Mouse (Mus musculus) heart, adult 2 months (tissue): ENCODE data around the gene Klk1b9. TPM values are rescaled to one million over a fixed set of nuclear protein-coding genes. Genes with fewer than 3 reads are reported as not detected.
"Not testable (repeated sequence)": the region's sequence is repeated elsewhere in the genome, so short reads cannot be mapped to it uniquely, and the experiment has no call there.

Experiments
- DNase-seq, 2 experiments: peaks; one replicate each; pipeline ENCODE4 v3.0.0; 2021
- H3K27ac ChIP-seq: fragments of 200-600 bp; 2 replicates; pipeline ENCODE4 v1.8.1; 2022
- H3K27me3 ChIP-seq: fragments of 200-500 bp; 2 replicates; pipeline ENCODE4 v1.6.1; 2012; ENCODE audit warnings: mild to moderate bottlenecking, low read length, inconsistent platforms, mixed read lengths; ENCODE audit not compliant: control insufficient read depth, insufficient read depth
- H3K36me3 ChIP-seq: fragments of 200-500 bp; 2 replicates; pipeline ENCODE4 v1.6.1; 2012; ENCODE audit warnings: low read length, inconsistent platforms; ENCODE audit not compliant: control insufficient read depth, insufficient read depth
- H3K4me1 ChIP-seq: fragments of 200-500 bp; 2 replicates; pipeline ENCODE4 v1.6.1; 2011; ENCODE audit warnings: low read length; ENCODE audit not compliant: control insufficient read depth, insufficient read depth
- H3K4me3 ChIP-seq: fragments of 200-600 bp; 2 replicates; pipeline ENCODE4 v1.8.1; 2022
- H3K79me2 ChIP-seq: fragments of 200-500 bp; replicated peaks from 2 replicates; pipeline ENCODE4 v1.6.1; 2012; ENCODE audit warnings: mild to moderate bottlenecking, inconsistent platforms, low read length, moderate library complexity, mixed read lengths; ENCODE audit not compliant: control insufficient read depth, insufficient read depth
- H3K9ac ChIP-seq: fragments of 200-500 bp; 2 replicates; pipeline ENCODE4 v1.6.1; 2012; ENCODE audit warnings: low read depth, mild to moderate bottlenecking, control low read depth, inconsistent platforms, low read length, mixed read lengths
- CTCF ChIP-seq: fragments of 200-600 bp; IDR thresholded peaks from 2 replicates; pipeline ENCODE4 v1.8.1; 2022; ENCODE audit warnings: antibody characterized with exemption, mild to moderate bottlenecking, moderate library complexity
- EP300 ChIP-seq: fragments of 200-500 bp; IDR thresholded peaks from 2 replicates; pipeline ENCODE4 v1.6.1; 2011; ENCODE audit warnings: low read depth, low read length, control low read depth; ENCODE audit not compliant: insufficient read depth
- POLR2A ChIP-seq: fragments of 200-500 bp; IDR thresholded peaks from 2 replicates; pipeline ENCODE4 v1.6.1; 2011; ENCODE audit warnings: mild to moderate bottlenecking, low read depth, low read length, control low read depth; ENCODE audit not compliant: insufficient read depth
- WGBS: fragments of 180-500 bp; shearing (Covaris S2); methylation state at CpG from one replicate; pipeline ENCODE4 v1.1.7; 2018; 5-methylcytosine and 5-hydroxymethylcytosine counted together
- intact Hi-C: fragments of 180-260 bp; cut with DNase I; formaldehyde crosslinking; loops from one replicate; pipeline ENCODE4 v1.15.1; 2025
- polyA plus RNA-seq: library from polyadenylated mRNA; depleted of rRNA; stranded (reverse); fragments of >200 nt; gene quantifications from 2 replicates; pipeline ENCODE4 v1.2.3, GENCODE M21; 2012; rRNA removed
- total RNA-seq, 2 experiments: library from RNA; stranded (reverse); gene quantifications; 2 replicates each; pipeline ENCODE4 v1.2.3; 2021

The Klk1b9 gene
- total and polyA plus RNA-seq, 3 experiments = not detected

DNA sequence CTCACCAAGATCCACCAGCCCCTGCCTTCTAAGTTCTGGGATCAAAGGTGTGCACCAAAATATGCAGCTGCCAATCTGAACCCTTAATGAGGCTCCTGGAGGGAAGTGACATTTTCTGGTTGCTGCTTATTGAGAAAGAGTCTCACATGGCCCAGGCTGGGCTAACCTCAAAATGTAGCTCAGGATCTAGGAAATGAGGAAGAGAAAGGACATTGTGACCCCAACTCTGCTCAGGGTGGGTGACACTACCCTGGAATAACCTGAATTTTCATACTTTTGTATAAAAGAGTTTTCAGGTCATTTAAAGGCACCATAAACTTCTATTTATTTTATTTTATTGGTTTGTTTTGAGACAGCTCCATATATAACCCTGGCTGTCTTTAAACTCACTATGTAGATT lies 9.8 kb downstream of the Klk1b9 start:
- no peak overlapping the region for H3K27ac ChIP-seq
- H3K79me2 ChIP-seq = no peaks in the 10 kb centered on the region
- no peaks in the 10 kb centered on the region for H3K27me3 ChIP-seq
- H3K9ac ChIP-seq = no peak overlapping the region
- H3K4me3 ChIP-seq = no peak overlapping the region
- H3K36me3 ChIP-seq = no peaks in the 10 kb centered on the region
- TF ChIP-seq EP300 = no peak
- TF ChIP-seq POLR2A = no peak
- no peak for TF ChIP-seq CTCF
- DNase-seq = no peak
- intact Hi-C loops = no loop called here
- H3K4me1 ChIP-seq = no peaks in the 10 kb centered on the region

DNA sequence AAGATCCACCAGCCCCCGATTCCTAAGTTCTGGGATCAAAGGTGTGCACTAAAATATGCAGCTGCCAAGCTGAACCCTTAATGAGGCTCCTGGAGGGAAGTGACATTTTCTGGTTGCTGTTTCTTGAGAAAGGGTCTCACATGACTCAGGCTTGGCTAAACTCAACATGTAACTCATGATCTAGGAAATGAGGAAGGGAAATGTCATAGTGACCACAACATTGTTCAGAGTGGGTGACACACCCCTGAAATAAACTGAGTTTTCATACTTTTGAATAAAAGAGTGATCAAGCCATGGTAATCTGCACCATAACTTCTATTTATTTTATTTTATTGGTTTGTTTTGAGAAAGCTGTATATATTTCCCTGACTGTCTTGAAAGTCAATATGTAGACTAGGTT lies 19.0 kb downstream of the Klk1b9 start:
- intact Hi-C loops, H3K36me3 ChIP-seq: not testable (repeated sequence)
- 63% methylated on average over 1 of the region's 1 CpGs for WGBS

DNA sequence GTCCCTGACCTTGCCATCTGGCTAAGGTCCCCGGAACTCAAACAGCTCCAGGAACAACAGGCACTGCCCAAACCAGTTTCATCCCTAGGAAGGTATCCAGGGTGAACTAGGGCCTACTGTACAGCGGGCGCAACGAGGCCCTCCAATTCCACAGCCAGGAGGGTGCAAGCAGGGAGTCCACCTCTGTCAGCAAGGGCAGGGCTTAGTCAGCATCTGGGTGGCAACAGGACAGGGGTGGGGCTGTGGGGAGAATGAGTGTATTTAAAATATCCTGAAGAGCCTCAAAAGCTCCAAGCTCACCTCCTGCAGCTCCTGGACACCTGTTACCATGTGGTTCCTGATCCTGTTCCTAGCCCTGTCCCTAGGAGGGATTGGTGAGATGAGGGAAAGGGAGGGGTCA lies 19.7 kb downstream of the Klk1b9 start, which contains the start of gene Klk1b11:
TSS of gene Klk1b11 (plus strand) at position 301 of the 400 bp plus-strand sequence.
- intact Hi-C loops, H3K27ac ChIP-seq: not testable (repeated sequence)
- WGBS = 73% methylated on average over 4 of the region's 4 CpGs

More for the DNA sequence above, 19.0 kb downstream of the Klk1b9 start:
- not testable (repeated sequence) for H3K79me2 ChIP-seq, H3K27me3 ChIP-seq, DNase-seq, H3K27ac ChIP-seq, H3K4me3 ChIP-seq, H3K4me1 ChIP-seq, H3K9ac ChIP-seq

DNA sequence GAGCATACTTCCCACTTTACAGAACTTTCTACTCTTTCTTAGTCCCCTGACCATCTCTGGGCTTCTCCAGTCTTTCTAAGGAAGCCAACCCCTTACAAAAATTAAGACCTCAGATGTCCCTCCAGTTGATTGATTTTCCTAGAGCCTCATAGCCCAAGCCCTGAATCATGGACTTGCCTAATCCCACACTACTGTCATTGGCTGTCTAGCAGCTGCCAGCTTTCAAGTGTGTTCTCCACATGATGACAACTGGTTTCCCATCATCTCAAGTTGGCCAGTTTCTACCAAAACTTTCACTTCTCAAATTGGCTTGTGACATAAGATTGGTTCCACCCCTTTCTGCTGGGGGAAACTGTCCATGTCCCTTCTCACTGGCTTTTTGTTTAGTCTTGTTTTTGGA lies 29.0 kb downstream of the Klk1b9 start:
- Histone ChIP-seq H3K4me3 (no peak overlapping the region), H3K27me3 (no peaks in the 10 kb centered on the region), H3K36me3 (no peaks in the 10 kb centered on the region), H3K9ac (no peak overlapping the region), H3K4me1 (no peaks in the 10 kb centered on the region), H3K79me2 (no peaks in the 10 kb centered on the region), H3K27ac (no peak overlapping the region)
- intact Hi-C loops = no loop called here
- no peak for DNase-seq
- TF ChIP-seq EP300 = no peak

More for the DNA sequence above, 19.7 kb downstream of the Klk1b9 start, which contains the start of gene Klk1b11:
- not testable (repeated sequence) for H3K79me2 ChIP-seq, DNase-seq, H3K27me3 ChIP-seq, H3K4me1 ChIP-seq, H3K36me3 ChIP-seq, H3K9ac ChIP-seq, H3K4me3 ChIP-seq

DNA sequence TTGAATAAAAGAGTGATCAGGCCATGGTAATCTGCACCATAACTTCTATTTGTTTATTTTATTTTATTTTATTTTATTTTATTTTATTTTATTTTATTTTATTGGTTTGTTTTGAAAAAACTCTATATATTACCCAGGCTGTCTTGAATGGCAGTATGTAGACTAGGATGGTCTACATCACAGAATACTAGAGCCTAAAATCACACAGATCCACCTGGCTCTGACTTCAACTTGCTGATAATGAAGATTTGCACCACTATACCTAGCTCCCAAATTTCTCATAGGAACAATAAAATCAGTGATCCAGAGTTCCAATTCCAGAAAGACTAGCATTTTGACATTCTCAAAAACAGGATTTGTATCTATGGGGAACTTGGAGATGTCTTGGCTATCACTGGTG lies 36.0 kb downstream of the Klk1b9 start, which contains the start of gene Klk1b26:
TSS of gene Klk1b26 (plus strand) at position 301 of the 400 bp plus-strand sequence.
- H3K79me2 ChIP-seq, H3K4me3 ChIP-seq, H3K27ac ChIP-seq, H3K9ac ChIP-seq, DNase-seq, intact Hi-C loops, H3K36me3 ChIP-seq, H3K4me1 ChIP-seq, H3K27me3 ChIP-seq: not testable (repeated sequence)

DNA sequence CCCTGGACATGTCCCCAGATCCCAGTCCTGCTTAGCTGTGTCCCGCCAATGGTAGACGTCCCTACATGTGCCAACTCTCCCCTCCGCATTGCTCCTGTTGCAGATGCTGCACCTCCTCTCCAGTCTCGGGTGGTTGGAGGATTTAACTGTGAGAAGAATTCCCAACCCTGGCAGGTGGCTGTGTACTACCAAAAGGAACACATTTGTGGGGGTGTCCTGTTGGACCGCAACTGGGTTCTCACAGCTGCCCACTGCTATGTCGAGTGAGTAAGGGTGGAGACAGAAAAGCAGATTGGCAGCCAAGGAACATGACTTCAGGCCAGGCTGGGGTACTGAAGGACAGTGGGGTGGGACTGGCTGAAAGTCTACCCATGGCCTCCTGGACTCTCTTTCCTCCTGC lies 38.8 kb downstream of the Klk1b9 start:
- H3K27ac ChIP-seq, DNase-seq, H3K4me3 ChIP-seq, H3K27me3 ChIP-seq, intact Hi-C loops, H3K36me3 ChIP-seq, H3K79me2 ChIP-seq, H3K9ac ChIP-seq, H3K4me1 ChIP-seq: not testable (repeated sequence)
- WGBS = 70% methylated on average over 6 of the region's 6 CpGs

DNA sequence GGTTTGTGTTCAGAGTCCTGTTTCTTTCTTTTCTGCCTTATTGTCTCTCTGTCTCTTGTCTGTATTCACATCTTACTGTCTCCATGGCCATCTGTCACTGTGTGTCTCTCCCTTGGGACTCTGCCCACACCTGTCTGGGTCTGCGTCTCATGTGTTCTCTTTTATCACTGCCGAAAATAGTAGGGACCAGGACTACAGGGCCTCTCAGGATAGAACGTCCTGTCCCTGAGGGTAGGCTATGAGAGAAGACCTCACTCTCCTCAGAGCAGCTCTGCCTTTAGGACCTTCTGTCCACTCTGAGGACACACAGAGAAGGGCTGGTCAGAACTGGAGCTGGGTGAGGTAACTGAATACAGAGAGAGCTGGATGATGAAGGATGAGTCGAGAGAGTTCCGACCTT lies 39.2 kb downstream of the Klk1b9 start:
- no peak for TF ChIP-seq EP300
- no peak for TF ChIP-seq POLR2A
- no peak for TF ChIP-seq CTCF
- Histone ChIP-seq H3K36me3 (no peaks in the 10 kb centered on the region), H3K27me3 (no peaks in the 10 kb centered on the region), H3K9ac (no peak overlapping the region), H3K79me2 (no peaks in the 10 kb centered on the region), H3K4me3 (no peak overlapping the region), H3K27ac (no peak overlapping the region), H3K4me1 (no peaks in the 10 kb centered on the region)
- DNase-seq = no peak
- intact Hi-C loops = no loop called here
- WGBS = 70% methylated on average over 5 of the region's 5 CpGs

Other genes with a start within 250 kb of the Klk1b9 start
- not detected for gene Klk12, start 207.2 kb upstream of the Klk1b9 start, total RNA-seq
- gene Klk12, start 207.2 kb upstream of the Klk1b9 start, polyA plus RNA-seq = not detected in 2 replicates
- gene Klk11, start 201.5 kb upstream of the Klk1b9 start, total RNA-seq = under 1 TPM; 0.25 to 0.44 TPM
- 0.20 and 0.78 TPM in 2 replicates for gene Klk11, start 201.5 kb upstream of the Klk1b9 start, polyA plus RNA-seq
- gene Klk10, start 195.0 kb upstream of the Klk1b9 start, total RNA-seq = under 1 TPM; 0.27 to 0.65 TPM
- 0.70 and 1.8 TPM in 2 replicates for gene Klk10, start 195.0 kb upstream of the Klk1b9 start, polyA plus RNA-seq
- gene Klk9, start 184.2 kb upstream of the Klk1b9 start, total RNA-seq = not detected
- gene Klk9, start 184.2 kb upstream of the Klk1b9 start, polyA plus RNA-seq = 0.12 TPM in 2 replicates
- gene Klk8, start 178.5 kb upstream of the Klk1b9 start, total RNA-seq = 10 to 100 TPM; 10.6 TPM
- 8.5 and 9.0 TPM in 2 replicates for gene Klk8, start 178.5 kb upstream of the Klk1b9 start, polyA plus RNA-seq
- gene Klk7, start 164.8 kb upstream of the Klk1b9 start, total RNA-seq = not detected
- gene Klk7, start 164.8 kb upstream of the Klk1b9 start, polyA plus RNA-seq = 0.08 TPM in 1 of 2 replicates, not detected in the other
- not detected for gene Klk6, start 151.6 kb upstream of the Klk1b9 start, total RNA-seq
- not detected in 2 replicates for gene Klk6, start 151.6 kb upstream of the Klk1b9 start, polyA plus RNA-seq
- gene Klk5, start 134.1 kb upstream of the Klk1b9 start, total RNA-seq = not detected
- not detected in 2 replicates for gene Klk5, start 134.1 kb upstream of the Klk1b9 start, polyA plus RNA-seq
- not detected for gene Klk4, start 94.9 kb upstream of the Klk1b9 start, total RNA-seq
- gene Klk4, start 94.9 kb upstream of the Klk1b9 start, polyA plus RNA-seq = not detected in 2 replicates
- not detected for gene Klk15, start 42.3 kb upstream of the Klk1b9 start, total RNA-seq
- not detected in 2 replicates for gene Klk15, start 42.3 kb upstream of the Klk1b9 start, polyA plus RNA-seq
- not detected for gene Klk1b8, start 25.4 kb upstream of the Klk1b9 start, total RNA-seq
- not detected in 2 replicates for gene Klk1b8, start 25.4 kb upstream of the Klk1b9 start, polyA plus RNA-seq
- gene Klk1b1, start 9.3 kb upstream of the Klk1b9 start, total RNA-seq = not detected
- gene Klk1b1, start 9.3 kb upstream of the Klk1b9 start, polyA plus RNA-seq = not detected in 2 replicates
- gene Klk1b11, start 19.8 kb downstream of the Klk1b9 start, total RNA-seq = not detected
- gene Klk1b11, start 19.8 kb downstream of the Klk1b9 start, polyA plus RNA-seq = not detected in 2 replicates
- 1 to 10 TPM; 1.5 to 2.6 TPM for gene Klk1b26, start 36.1 kb downstream of the Klk1b9 start, total RNA-seq
- 0.15 and 0.90 TPM in 2 replicates for gene Klk1b26, start 36.1 kb downstream of the Klk1b9 start, polyA plus RNA-seq
- gene Klk1b27, start 76.2 kb downstream of the Klk1b9 start, total RNA-seq = not detected
- not detected in 2 replicates for gene Klk1b27, start 76.2 kb downstream of the Klk1b9 start, polyA plus RNA-seq
- not detected for gene Klk1b21, start 126.3 kb downstream of the Klk1b9 start, total RNA-seq
- not detected in 2 replicates for gene Klk1b21, start 126.3 kb downstream of the Klk1b9 start, polyA plus RNA-seq
- gene Klk1b22, start 136.6 kb downstream of the Klk1b9 start, total RNA-seq = not detected
- 4.0 TPM in 1 of 2 replicates, not detected in the other for gene Klk1b22, start 136.6 kb downstream of the Klk1b9 start, polyA plus RNA-seq
- gene Klk1b16, start 160.7 kb downstream of the Klk1b9 start, total RNA-seq = not detected
- gene Klk1b16, start 160.7 kb downstream of the Klk1b9 start, polyA plus RNA-seq = not detected in 2 replicates
- not detected for gene Klk1b24, start 212.2 kb downstream of the Klk1b9 start, total RNA-seq
- gene Klk1b24, start 212.2 kb downstream of the Klk1b9 start, polyA plus RNA-seq = not detected in 2 replicates
- not detected for gene Klk1b3, start 222.1 kb downstream of the Klk1b9 start, total RNA-seq
- gene Klk1b3, start 222.1 kb downstream of the Klk1b9 start, polyA plus RNA-seq = not detected in 2 replicates
- not detected for gene Klk1b4, start 231.4 kb downstream of the Klk1b9 start, total RNA-seq
- 0.14 TPM in 1 of 2 replicates, not detected in the other for gene Klk1b4, start 231.4 kb downstream of the Klk1b9 start, polyA plus RNA-seq
- not detected for gene Klk1b5, start 239.9 kb downstream of the Klk1b9 start, total RNA-seq
- not detected in 2 replicates for gene Klk1b5, start 239.9 kb downstream of the Klk1b9 start, polyA plus RNA-seq
- not detected for gene Klk1, start 249.3 kb downstream of the Klk1b9 start, total RNA-seq
- gene Klk1, start 249.3 kb downstream of the Klk1b9 start, polyA plus RNA-seq = 0.38 and 0.62 TPM in 2 replicates